Mouse (Mus musculus): Measurements from ENCODE around the gene Ager. TPM values are rescaled to one million over a fixed set of nuclear protein-coding genes. Genes with fewer than 3 reads are reported as not detected.
A peak's percentile ranks its signal among the peaks of the same experiment; 100 is the strongest.

Gene Ager
- total RNA-seq, 2 experiments from 2014 or later: 1.8 TPM

GRCm38 (mm10) chr17:34629221-34629751 is 31.6 kb downstream of the Ager start, which contains the start of gene Prrt1:
Gene Prrt1, plus strand, starts transcription at chr17:34629533.
- DNase-seq: no peak
- intact Hi-C loops (cut with DNase I): no loop called here

GRCm38 (mm10) chr17:34629796-34630603 is 32.3 kb downstream of the Ager start:
- intact Hi-C loops (cut with DNase I): no loop called here
- DNase-seq: no peak

GRCm38 (mm10) chr17:34630761-34631301 is 33.2 kb downstream of the Ager start:
- intact Hi-C loops (cut with DNase I): no loop called here
- DNase-seq: no peak

- intact Hi-C loops (cut with DNase I): no loop called here
- no peak for DNase-seq
Observed at GRCm38 (mm10) chr17:34631647-34632046, 34.0 kb downstream of the Ager start.

DNA sequence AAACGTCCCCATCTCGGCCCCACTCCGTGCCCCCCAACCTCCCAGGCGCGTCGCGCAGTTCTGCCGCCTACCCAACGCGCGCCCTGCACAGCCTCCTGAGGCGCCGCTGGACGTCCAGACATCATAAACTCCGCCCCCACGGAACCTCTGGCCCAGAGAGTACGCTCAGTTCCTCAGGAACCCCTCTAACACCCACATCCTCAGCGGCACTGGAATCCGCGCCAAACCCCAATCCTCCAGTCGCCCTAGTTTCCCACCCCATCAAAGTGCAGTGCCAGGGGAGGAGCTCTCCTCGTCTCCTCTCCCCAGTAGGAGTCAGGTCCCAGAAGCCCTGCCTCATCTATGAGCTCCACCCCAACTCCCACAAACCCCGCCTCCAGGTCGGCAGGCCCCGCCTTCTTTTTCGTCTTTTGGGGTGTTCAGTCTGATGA is 34.6 kb downstream of the Ager start:
- intact Hi-C loops (cut with DNase I): no loop called here
- DNase-seq: peak; percentile 55

DNA sequence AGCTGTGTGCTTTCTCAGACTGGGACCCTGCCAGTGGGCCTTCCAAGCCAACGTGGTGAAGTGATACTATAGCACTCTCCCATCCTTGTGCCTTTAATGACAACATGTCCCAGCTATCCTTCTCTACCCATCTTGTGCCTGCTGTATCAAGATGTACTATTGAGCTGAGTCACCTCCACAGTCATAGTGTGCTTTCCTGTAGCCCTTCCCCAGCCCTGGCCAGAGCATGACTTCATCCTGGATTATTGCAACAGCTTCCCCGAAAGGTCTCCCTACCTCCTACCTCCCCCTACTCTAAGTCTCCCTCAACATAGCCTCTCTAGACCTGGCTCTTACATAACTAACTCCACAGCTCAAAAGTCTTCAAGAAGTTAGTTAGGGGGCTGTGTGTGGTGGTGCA is 38.0 kb downstream of the Ager start:
- intact Hi-C loops (cut with DNase I): no loop called here
- no peak for DNase-seq

DNA sequence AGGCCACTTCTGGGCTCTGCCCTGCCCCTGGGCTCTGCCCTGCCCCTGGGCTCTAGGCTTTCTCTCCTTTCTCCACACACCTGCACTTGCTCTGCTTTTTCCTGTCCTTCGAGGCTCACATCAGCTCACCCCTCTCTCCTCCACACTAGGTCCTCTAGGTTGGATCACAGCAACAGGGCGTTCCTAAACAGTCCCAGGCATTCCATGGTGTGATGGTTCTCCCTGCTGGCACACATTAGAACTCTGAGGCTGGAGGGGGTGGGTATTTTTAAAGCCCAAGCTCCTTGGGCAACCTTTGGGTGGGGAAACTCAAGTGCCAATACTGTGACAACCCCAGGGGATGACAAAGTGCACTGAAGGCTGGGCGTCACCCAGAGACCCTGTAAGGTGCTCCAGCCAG is 39.8 kb downstream of the Ager start:
- intact Hi-C loops (cut with DNase I): no loop called here
- no peak for DNase-seq

GRCm38 (mm10) chr17:34639461-34640255 is 42.0 kb downstream of the Ager start:
- intact Hi-C loops (cut with DNase I): no loop called here
- DNase-seq: no peak

GRCm38 (mm10) chr17:34640778-34641601 is 43.3 kb downstream of the Ager start:
- intact Hi-C loops (cut with DNase I): no loop called here
- peak; percentile 80 for DNase-seq

- DNase-seq: no peak
- intact Hi-C loops (cut with DNase I): no loop called here
Observed at GRCm38 (mm10) chr17:34641945-34642344, 44.3 kb downstream of the Ager start.

- intact Hi-C loops (cut with DNase I): no loop called here
- no peak for DNase-seq
Observed at GRCm38 (mm10) chr17:34643379-34643778, 45.7 kb downstream of the Ager start.

- intact Hi-C loops (cut with DNase I): no loop called here
- DNase-seq: no peak
Observed at GRCm38 (mm10) chr17:34643944-34644343, 46.3 kb downstream of the Ager start.

DNA sequence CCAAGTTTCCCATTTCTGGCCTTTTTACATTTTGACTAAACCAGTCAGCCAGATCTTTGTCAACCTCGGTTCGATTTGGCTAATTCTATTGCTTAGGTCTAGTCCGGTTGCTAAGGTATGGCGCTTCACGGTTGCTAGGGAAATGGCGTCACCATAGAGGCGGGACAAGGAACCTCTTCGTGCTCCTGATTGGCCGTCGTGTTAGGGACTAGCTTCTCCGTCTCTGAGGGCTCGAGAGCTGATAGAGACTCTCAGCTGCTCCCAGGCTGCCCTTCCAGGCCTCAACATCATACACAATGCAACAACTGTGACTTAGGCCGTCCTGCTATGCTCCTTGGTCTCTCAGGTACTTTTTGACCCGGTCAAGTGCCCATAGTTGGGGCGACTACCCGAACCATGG is 46.9 kb downstream of the Ager start, which contains the start of gene Fkbpl:
Gene Fkbpl (plus strand): TSS at position 157 of the 400 bp plus-strand sequence.
- DNase-seq: peak; percentile 93
- intact Hi-C loops (cut with DNase I): no loop called here

GRCm38 (mm10) chr17:34645256-34645829 is 47.7 kb downstream of the Ager start:
- DNase-seq: no peak
- intact Hi-C loops (cut with DNase I): no loop called here

DNA sequence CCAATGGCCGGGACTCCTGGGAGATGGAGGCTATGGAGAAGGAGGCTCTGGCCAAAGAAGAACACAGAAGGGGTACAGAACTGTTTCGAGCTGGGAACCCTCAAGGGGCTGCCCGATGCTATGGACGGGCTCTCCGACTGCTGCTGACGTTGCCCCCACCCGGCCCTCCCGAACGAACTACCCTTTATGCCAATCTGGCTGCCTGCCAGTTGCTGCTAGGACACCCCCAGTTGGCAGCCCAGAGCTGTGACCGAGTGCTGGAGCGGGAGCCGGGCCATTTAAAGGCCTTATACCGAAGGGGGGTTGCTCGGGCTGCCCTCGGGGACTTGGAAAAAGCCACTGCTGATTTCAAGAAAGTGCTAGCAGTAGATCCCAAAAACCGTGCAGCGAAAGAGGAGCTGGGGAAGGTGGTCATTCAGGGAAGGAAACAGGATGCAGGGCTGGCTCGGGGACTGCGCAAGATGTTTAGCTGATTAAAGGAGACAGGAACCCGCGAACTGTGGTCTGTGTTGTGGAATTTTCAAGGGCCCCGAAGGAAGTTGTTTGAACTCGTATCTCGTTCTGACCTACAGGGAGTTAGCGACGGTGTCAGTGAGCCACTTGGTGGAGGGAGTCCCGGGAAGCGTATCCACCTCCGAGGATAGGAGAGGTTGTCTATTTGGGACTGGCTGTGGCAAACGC is 48.3 kb downstream of the Ager start:
- no peak for DNase-seq
- intact Hi-C loops (cut with DNase I): no loop called here

GRCm38 (mm10) chr17:34646906-34647787 is 49.5 kb downstream of the Ager start, which contains the start of gene Atf6b:
Gene Atf6b, plus strand, starts transcription at chr17:34647146.
- intact Hi-C loops (cut with DNase I): no loop called here
- peak; percentile 97 for DNase-seq

DNA sequence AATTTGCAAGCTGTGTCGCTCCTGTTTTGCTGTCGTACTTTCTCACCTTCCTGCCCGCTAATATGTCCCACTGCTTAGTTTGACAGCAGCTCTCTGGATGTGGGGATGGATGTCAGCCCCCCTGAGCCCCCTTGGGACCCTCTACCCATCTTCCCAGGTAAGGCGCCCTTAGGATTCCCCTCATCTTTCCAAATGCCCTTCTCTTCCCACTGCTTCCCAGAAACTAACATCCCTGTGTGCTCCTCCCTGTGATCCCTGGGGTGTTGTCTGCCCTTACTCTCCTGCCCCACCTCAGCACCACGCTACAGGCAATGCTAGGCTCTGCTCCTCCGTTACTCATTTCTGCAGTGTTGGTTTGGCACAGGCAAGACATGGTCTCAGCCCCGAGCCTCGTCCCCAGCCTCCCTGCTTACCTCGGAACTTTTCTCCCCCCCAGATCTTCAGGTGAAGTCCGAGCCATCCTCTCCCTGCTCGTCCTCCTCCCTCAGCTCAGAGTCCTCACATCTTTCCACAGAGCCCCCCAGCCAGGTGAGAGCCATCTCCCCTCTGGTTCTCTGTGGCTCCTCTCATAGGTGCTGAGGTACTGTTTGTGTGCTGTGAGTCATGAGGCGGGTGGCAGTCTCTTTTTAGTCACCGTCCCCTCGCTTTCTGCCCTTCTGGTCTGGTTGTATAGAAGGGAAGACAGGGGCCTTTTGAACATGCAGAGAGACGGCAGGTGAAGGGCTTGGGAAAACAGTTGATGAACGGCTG is 50.7 kb downstream of the Ager start:
- intact Hi-C loops (cut with DNase I): no loop called here
- DNase-seq: no peak
